Mouse (Mus musculus): ENCODE measurements at regions not wholly inside any gene's neighbourhood (a gene's known extent, or its start where the extent isn't known, plus 50 kb on each side); places are given as distances from the start of the nearest gene placed in this dataset.
A peak's percentile ranks its signal among the peaks of the same experiment; 100 is the strongest.

- DNase-seq (ENCODE audit: low spot score in 2 of 2) = no peak
Observed at GRCm38 (mm10) chr5:43130901-43131557, 101.9 kb upstream of the Cpeb2 start.

- no peak for DNase-seq (ENCODE audit: low spot score in 2 of 2)
Observed at GRCm38 (mm10) chr5:43133672-43134071, 99.3 kb upstream of the Cpeb2 start.

GRCm38 (mm10) chr5:43136142-43136541, 96.8 kb upstream of the Cpeb2 start:
- DNase-seq (ENCODE audit: low spot score in 2 of 2) = no peak

GRCm38 (mm10) chr5:43137777-43138176, 95.2 kb upstream of the Cpeb2 start:
- no peak for DNase-seq (ENCODE audit: low spot score in 2 of 2)

- no peak for DNase-seq (ENCODE audit: low spot score in 2 of 2)
Observed at GRCm38 (mm10) chr5:43138931-43139486, 94.0 kb upstream of the Cpeb2 start.

GRCm38 (mm10) chr5:43139813-43140212, 93.2 kb upstream of the Cpeb2 start:
- DNase-seq (ENCODE audit: low spot score in 2 of 2) = no peak

- DNase-seq (ENCODE audit: low spot score in 2 of 2) = no peak
Observed at GRCm38 (mm10) chr5:43145939-43146338, 87.0 kb upstream of the Cpeb2 start.

- DNase-seq (ENCODE audit: low spot score in 2 of 2) = no peak
Observed at GRCm38 (mm10) chr5:43146928-43147327, 86.0 kb upstream of the Cpeb2 start.

- DNase-seq (ENCODE audit: low spot score in 2 of 2) = no peak
Observed at GRCm38 (mm10) chr5:43148486-43148885, 84.5 kb upstream of the Cpeb2 start.

GRCm38 (mm10) chr5:43149559-43149958, 83.4 kb upstream of the Cpeb2 start:
- DNase-seq (ENCODE audit: low spot score in 2 of 2) = no peak

GRCm38 (mm10) chr5:43151099-43151774, 81.7 kb upstream of the Cpeb2 start:
- DNase-seq (ENCODE audit: low spot score in 2 of 2) = no peak

- DNase-seq (ENCODE audit: low spot score in 2 of 2) = peak; percentile 22 to 45
Observed at GRCm38 (mm10) chr5:43152119-43152611, 80.8 kb upstream of the Cpeb2 start.

GRCm38 (mm10) chr5:43152881-43153280, 80.1 kb upstream of the Cpeb2 start:
- no peak for DNase-seq (ENCODE audit: low spot score in 2 of 2)

GRCm38 (mm10) chr5:43156771-43157170, 76.2 kb upstream of the Cpeb2 start:
- DNase-seq (ENCODE audit: low spot score in 2 of 2) = no peak

GRCm38 (mm10) chr5:43160140-43160539, 72.8 kb upstream of the Cpeb2 start:
- DNase-seq (ENCODE audit: low spot score in 2 of 2) = no peak

GRCm38 (mm10) chr5:43181475-43181874, 51.5 kb upstream of the Cpeb2 start:
- no peak for DNase-seq (ENCODE audit: low spot score in 2 of 2)

Measured in layer of hippocampus, postnatal 10 days (tissue).